Mouse (Mus musculus) intestine, embryonic 15.5 days (tissue): ENCODE results near the gene Nacad. TPM values are rescaled to one million over a fixed set of nuclear protein-coding genes. Genes with fewer than 3 reads are reported as not detected.

Source experiments
- ATAC-seq: fragments of 200-750 bp; cut with Nextera tagmentation; 2 replicates; pipeline ENCODE4 v1.8.0; 2017; ENCODE audit warnings: moderate TSS enrichment, moderate library complexity
- H3K27ac ChIP-seq: fragments of 300-500 bp; sonication (generic); 2 replicates; pipeline ENCODE4 v1.5.1; 2015; ENCODE audit warnings: mild to moderate bottlenecking, inconsistent platforms
- H3K27me3 ChIP-seq: fragments of 300-500 bp; sonication (generic); replicated peaks from 2 replicates; pipeline ENCODE4 v1.6.1; 2015; ENCODE audit warnings: inconsistent platforms
- H3K36me3 ChIP-seq: fragments of 300-500 bp; sonication (generic); 2 replicates; pipeline ENCODE4 v1.6.1; 2015; ENCODE audit warnings: inconsistent platforms
- H3K4me1 ChIP-seq: fragments of 300-500 bp; sonication (generic); replicated peaks from 2 replicates; pipeline ENCODE4 v1.6.1; 2015; ENCODE audit warnings: inconsistent platforms
- H3K4me2 ChIP-seq: fragments of 300-500 bp; sonication (generic); replicated peaks from 2 replicates; pipeline ENCODE4 v1.6.1; 2015; ENCODE audit warnings: mild to moderate bottlenecking, inconsistent platforms
- H3K4me3 ChIP-seq: fragments of 300-500 bp; sonication (generic); replicated peaks from 2 replicates; pipeline ENCODE4 v1.5.1; 2015; ENCODE audit warnings: inconsistent platforms
- H3K9ac ChIP-seq: fragments of 300-500 bp; sonication (generic); 2 replicates; pipeline ENCODE4 v1.6.1; 2015; ENCODE audit warnings: inconsistent platforms
- H3K9me3 ChIP-seq: fragments of 300-500 bp; sonication (generic); 2 replicates; pipeline ENCODE4 v1.6.1; 2016; ENCODE audit warnings: inconsistent platforms
- WGBS: fragments of 180-500 bp; shearing (Covaris S2); methylation state at CpG from one replicate; pipeline ENCODE4 v1.1.7; 2015; 5-methylcytosine and 5-hydroxymethylcytosine counted together
- polyA plus RNA-seq: library from polyadenylated mRNA; unstranded; fragments of >200 nt; fragmentation: Nextera tagmentation; extraction: Ambion mirVana; gene quantifications from 2 replicates; pipeline ENCODE4 v1.2.1, GENCODE M21; 2015

The Nacad gene
- polyA plus RNA-seq, 1 experiment from 2014 or later: 6.3 TPM

DNA sequence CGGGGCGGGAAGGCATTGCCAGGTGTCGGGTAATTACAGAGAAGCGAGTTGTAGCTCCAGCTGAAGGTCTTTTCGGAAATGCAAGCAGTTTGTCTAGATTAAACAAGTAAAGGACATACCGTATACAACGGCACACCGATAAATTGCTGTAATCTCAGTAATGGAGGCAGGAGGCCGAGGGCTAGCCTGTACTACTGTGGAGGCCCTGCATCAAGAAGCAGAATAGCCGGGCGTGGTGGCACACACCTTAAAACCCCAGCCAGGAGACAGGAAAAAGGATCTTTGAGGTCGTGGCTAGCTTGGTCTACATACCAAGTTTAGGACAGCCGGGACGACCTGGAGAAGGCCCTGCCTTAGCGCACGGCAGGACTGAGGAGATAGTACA lies 20.5 kb upstream of the Nacad start:
- 8% methylated on average over 16 of the region's 16 CpGs for WGBS
- Histone ChIP-seq H3K27ac (peak overlapping the region; percentile 89), H3K36me3 (peaks cover 12% of the 10 kb centered on the region; the same call in 1 of the 2 replicates), H3K4me1 (peaks cover 13% of the 10 kb centered on the region), H3K4me3 (peak overlapping the region; percentile 77), H3K9ac (peak overlapping the region; percentile 69), H3K27me3 (no peaks in the 10 kb centered on the region), H3K9me3 (no peaks in the 10 kb centered on the region), H3K4me2 (peak overlapping the region; percentile 77)
- ATAC-seq: peak; percentile 37

DNA sequence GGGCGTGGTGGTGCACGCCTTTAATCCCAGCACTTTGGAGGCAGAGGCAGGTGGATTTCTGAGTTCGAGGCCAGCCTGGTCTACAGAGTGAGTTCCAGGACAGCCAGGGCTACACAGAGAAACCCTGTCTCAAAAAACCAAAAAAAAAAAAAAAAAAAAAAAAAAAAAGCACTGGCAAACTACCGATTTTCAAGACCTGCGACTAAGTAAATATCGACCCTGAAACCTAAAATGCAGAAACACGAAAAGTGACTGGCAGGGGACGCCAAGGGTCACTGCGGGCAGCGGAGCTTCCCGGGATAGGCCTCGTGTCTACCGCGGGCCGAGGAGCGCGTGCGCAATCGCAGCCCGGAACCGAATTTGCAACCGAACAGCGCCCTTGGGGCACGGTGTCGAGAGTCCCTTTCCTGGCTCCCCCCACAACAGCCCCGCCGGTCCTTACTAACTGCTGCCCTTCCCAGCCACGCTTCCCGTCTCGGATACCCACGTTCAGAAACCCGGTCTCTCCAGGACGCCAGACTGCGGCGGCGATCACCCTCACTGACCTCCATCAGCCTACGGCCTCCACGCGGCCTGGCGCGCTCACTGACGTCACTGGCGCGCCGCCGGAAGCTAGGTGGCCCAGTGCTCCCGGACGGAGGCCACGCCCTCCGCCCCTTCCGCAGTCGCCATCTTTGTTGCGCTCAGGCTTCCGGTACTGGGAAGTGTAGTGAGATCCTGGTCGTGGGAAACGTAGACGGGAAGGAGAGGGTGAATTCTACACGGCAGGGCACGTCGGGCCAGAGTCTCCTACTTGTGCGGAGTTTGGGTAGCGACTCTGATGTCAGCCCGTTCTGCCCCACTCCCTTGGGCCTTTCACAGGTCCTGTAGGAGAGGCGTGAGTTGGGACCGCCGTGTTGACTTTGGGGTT lies 19.9 kb upstream of the Nacad start, which contains the start of gene Tbrg4:
Gene Tbrg4, minus strand, starts transcription at position 590 of the 910 bp plus-strand sequence.
- Histone ChIP-seq H3K9me3 (no peaks in the 10 kb centered on the region), H3K27me3 (no peaks in the 10 kb centered on the region), H3K4me2 (peak within 1 kb of the TSS; percentile 77), H3K4me3 (peak within 1 kb of the TSS; percentile 77), H3K36me3 (peaks cover 17% of the 10 kb centered on the region), H3K9ac (peak within 1 kb of the TSS; percentile 75), H3K27ac (peak within 1 kb of the TSS; percentile 89), H3K4me1 (peaks cover 13% of the 10 kb centered on the region)
- ATAC-seq: peak; percentile 95
- under 1% methylated on average over 66 of the region's 66 CpGs for WGBS

DNA sequence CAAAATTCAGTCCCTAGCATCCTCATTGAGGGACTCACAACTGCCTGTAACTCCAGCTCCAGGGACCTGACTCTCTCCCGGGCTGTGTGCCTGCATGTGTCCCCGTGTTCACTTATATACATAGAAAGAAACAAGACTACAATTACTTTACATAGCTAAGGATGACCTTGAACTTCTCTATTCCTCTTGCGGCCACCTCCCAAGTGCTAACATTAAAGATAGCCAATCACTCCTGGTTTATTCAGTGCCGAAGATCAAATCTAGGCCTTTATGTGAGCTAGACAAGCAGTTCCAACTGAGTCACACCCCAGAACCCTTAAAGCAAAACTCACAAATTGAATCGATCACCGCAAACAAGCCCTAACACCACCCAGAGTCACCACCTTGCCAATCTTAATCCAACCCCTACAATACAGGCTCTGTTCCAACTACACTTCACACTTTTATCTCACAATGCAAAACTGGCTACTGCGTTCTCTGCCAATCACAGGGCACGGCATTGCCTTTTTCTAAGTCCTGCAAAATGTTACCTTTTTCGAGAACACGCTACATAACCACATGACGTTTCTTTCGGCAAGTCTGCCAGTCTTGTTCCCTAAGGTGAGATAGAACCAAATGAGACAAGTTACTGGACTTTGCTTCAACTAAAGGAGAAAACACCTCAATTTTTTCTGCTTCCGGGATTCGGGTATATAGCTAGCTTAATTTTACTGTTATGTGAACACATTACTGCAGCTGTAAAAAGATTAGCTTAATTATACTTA lies 18.9 kb upstream of the Nacad start:
- Histone ChIP-seq H3K4me3 (peak overlapping the region; percentile 77), H3K27ac (peak overlapping the region; percentile 28; the same call in 1 of the 2 replicates), H3K27me3 (no peaks in the 10 kb centered on the region), H3K36me3 (peaks cover 26% of the 10 kb centered on the region), H3K9me3 (no peaks in the 10 kb centered on the region), H3K9ac (peak overlapping the region; percentile 75), H3K4me2 (peak overlapping the region; percentile 66), H3K4me1 (peaks cover 13% of the 10 kb centered on the region)
- 57% methylated on average over 14 of the region's 14 CpGs for WGBS
- no peak for ATAC-seq

DNA sequence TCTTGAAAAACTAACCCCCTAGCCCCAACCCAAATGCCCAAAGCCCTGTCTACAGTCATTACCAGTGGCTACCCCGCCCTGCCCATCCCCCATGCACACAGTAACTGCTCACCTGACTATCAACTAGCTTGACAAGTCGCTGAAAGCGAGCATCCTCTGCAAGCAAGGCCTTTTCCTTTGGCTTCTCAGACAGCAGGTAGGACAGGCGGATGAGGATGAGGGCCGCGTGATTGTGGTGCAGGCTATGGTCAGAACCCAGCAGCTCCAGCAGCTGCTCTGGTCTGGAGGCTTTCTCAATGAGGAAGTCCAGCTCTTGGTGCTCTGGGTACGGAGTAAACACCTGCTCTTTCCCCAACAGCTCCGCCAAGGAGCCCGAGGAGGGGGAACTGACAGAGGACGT lies 17.9 kb upstream of the Nacad start:
- Histone ChIP-seq H3K27ac (no peak overlapping the region), H3K4me2 (peak overlapping the region; percentile 66), H3K9ac (no peak overlapping the region), H3K9me3 (no peaks in the 10 kb centered on the region), H3K36me3 (peaks cover 37% of the 10 kb centered on the region), H3K4me3 (peak overlapping the region; percentile 77; the same call in 1 of the 2 replicates), H3K27me3 (no peaks in the 10 kb centered on the region), H3K4me1 (peaks cover 13% of the 10 kb centered on the region)
- WGBS: 85% methylated on average over 10 of the region's 10 CpGs
- no peak for ATAC-seq

DNA sequence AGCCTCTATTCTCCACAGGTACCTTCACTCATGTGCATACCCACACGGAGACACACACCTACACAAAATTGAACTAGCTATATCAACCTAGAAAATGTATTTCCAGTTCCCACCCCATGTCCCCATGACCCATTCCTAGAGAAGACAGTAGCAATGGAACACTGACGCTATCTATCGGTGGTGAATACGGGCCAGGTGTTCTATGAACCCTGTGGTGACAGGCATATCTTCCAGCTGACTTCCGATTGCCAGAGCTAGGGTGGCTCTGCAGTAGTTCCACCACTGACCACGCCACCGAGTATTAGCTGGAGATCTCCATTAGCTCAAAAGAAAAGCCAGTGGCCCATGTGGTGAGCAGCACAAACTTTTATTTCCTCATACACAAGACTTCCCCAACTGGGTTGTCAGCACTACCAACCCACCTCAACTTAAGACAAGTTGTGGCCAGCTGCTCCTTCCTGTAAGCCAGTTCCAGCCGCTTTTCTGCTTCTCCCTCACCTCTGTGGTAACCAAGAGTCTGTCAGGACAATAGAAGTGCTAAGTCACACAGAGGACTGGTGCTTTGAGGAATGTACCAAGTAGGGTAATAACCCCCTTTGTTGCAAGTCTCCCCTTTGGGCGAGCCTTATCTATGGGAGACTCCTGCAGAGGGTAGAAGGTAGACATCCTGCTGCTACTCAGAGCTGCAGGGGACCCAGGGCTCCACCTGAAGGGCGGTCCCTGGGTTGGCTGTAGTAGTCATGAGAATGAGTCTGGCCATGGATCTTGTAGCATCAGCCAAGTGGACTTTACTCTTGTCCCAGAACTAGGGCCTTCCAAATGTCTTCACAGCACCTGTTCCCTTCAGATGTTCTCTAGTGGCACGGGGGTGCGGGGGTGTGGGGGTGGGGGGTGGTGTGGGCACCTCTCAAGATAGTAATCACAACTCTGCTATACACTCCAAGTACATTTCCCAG lies 9.7 kb upstream of the Nacad start:
- Histone ChIP-seq H3K4me3 (no peak overlapping the region), H3K4me1 (no peaks in the 10 kb centered on the region), H3K36me3 (peaks cover 60% of the 10 kb centered on the region), H3K4me2 (no peak overlapping the region), H3K27ac (no peak overlapping the region), H3K9me3 (no peaks in the 10 kb centered on the region), H3K9ac (no peak overlapping the region), H3K27me3 (no peaks in the 10 kb centered on the region)
- no peak for ATAC-seq
- WGBS: 89% methylated on average over 12 of the region's 12 CpGs

DNA sequence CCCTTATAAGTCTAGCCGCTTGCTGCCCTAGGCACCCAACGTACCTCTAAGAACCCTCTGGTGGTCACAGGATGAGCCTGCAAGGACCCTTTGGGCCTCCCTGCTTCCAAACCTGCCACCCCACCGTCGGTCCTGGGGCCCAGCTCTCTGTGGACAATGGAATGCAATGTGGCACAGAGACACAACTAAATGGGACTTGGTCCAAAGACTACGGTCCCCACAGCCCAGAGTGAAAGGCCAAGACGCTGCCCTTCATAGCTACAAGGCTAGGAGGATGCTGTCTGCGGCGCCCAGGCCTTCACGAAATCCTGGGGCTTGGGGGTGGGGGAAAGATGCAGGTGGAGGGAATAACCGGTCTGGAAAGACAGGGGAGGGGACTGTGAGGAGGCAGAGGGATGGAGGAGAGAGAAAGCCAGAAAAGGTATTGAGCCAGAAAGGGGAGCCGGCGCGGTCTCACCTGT lies 802 bp downstream of the Nacad start:
- Histone ChIP-seq H3K36me3 (no peaks in the 10 kb centered on the region), H3K9me3 (no peaks in the 10 kb centered on the region), H3K9ac (peak overlapping the region; percentile 36; the same call in 1 of the 2 replicates), H3K4me2 (peak overlapping the region; percentile 80), H3K4me1 (peaks cover 37% of the 10 kb centered on the region), H3K27me3 (peaks cover 31% of the 10 kb centered on the region), H3K4me3 (peak overlapping the region; percentile 37), H3K27ac (0 out of 2 replicates have a peak overlapping the region, but pooled peaks have one; percentile 17)
- 0 out of 2 replicates have a peak, but pooled peaks have one; percentile 3 for ATAC-seq
- 19% methylated on average over 13 of the region's 13 CpGs for WGBS

DNA sequence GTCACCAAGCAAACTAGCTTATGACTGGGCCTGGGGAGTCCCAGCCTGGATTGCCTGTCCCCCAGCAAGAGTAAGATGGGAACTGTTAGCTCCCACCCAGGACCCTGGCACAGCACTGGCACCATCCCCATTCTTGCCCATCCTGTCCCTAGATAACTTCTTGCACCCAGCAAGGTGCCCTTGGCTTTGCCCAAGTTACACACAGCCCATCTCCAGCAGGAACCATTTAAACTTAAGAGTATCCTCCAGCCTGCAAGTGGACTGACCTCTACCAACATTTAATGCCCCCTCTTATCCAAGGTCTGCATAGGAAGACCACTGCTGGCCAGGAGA lies 1.3 kb downstream of the Nacad start:
- Histone ChIP-seq H3K9me3 (no peaks in the 10 kb centered on the region), H3K27me3 (peaks cover 31% of the 10 kb centered on the region), H3K36me3 (no peaks in the 10 kb centered on the region), H3K4me2 (peak overlapping the region; percentile 80), H3K4me1 (peaks cover 40% of the 10 kb centered on the region), H3K4me3 (peak overlapping the region; percentile 37; the same call in 1 of the 2 replicates), H3K27ac (no peak overlapping the region), H3K9ac (no peak overlapping the region)
- ATAC-seq: no peak

DNA sequence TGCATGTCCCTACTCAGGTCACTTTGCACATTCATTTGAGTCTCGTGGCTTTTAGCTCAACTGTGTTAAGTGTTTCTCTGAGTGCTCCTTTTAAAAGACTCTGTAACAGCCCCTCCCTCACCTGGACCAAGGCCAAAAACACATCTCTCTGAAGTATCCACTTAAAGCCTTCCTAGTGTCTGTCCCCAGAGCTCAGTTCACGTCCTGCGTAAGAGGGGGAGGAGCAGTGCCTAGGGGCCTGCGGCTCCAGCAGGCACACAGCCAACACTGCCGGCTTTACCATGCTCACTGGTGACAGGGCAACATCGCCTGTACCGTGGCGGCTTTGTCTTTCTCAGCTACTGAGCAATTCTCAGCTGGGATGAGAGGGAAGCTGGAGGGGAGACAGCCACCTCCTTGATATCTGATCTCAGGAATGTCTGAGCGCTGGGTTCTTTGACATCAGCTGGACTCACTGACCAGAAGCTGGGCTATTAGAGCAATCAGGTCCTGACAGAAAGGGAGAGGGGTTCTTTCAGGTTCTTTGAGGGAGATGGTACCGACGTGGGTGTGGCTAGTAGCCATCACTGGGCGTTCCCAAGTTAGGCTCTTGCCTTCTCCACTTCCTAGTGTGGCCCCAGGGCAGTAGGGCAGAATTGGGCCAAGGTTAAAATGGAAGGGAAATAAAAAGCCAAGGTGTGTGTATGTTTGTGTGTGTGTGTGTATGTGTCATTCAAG lies 1.8 kb downstream of the Nacad start:
- Histone ChIP-seq H3K4me3 (peak overlapping the region; percentile 37; the same call in 1 of the 2 replicates), H3K27ac (no peak overlapping the region), H3K4me1 (peaks cover 42% of the 10 kb centered on the region), H3K9ac (no peak overlapping the region), H3K27me3 (peaks cover 31% of the 10 kb centered on the region), H3K4me2 (peak overlapping the region; percentile 80), H3K36me3 (no peaks in the 10 kb centered on the region), H3K9me3 (no peaks in the 10 kb centered on the region)
- ATAC-seq: peak; percentile 38
- WGBS: 21% methylated on average over 12 of the region's 12 CpGs

DNA sequence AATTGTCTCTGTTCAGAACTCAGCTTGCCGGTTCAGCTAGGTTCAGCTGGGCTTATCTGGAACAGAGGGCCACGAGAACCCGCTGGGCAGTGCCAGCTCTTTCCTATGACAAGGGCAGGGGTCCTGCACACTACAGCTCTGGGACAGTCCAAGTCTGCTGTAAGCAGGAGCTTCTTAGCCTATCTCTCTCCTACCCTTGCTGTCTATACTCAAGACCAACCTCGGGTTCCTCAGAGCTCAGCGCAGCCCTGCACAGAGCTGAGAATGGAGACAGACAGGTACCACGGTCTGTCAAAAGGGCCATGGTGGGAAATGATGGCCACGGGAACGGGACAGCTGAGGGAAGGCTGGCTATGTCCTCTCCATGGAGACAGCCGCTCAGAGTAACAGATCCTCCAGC lies 2.6 kb downstream of the Nacad start:
- 77% methylated on average over 9 of the region's 9 CpGs for WGBS
- H3K27me3 ChIP-seq: peaks cover 31% of the 10 kb centered on the region
- no peak for ATAC-seq

DNA sequence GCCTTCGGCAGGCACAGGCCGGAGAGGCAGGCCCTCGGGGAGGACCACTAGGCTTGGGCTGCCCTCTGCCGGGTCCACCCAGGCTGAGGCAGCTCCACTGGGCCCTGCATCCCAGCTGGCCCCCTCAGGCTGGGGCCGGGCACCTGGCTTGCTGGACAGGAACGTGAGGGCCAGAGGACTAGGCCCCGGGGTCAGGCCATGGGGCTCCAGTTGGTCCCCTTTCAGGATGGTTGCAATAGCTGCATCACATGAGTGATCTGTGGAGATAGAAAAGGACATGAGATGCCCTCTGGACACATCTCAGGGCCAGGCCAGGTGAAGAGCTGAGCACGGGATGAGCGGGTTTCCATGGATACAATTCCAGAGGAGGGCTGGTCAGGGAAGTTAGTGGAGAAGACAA lies 3.2 kb downstream of the Nacad start:
- no peaks in the 10 kb centered on the region for H3K9me3 ChIP-seq
- 77% methylated on average over 9 of the region's 9 CpGs for WGBS
- ATAC-seq: no peak
- H3K4me1 ChIP-seq: peaks cover 47% of the 10 kb centered on the region
- H3K36me3 ChIP-seq: peaks cover 1% of the 10 kb centered on the region; the same call in 1 of the 2 replicates
- H3K27me3 ChIP-seq: peaks cover 31% of the 10 kb centered on the region
- H3K4me2 ChIP-seq: no peak overlapping the region
- H3K9ac ChIP-seq: no peak overlapping the region
- H3K27ac ChIP-seq: no peak overlapping the region
- no peak overlapping the region for H3K4me3 ChIP-seq

More for the DNA sequence above, 2.6 kb downstream of the Nacad start:
- Histone ChIP-seq H3K9ac (no peak overlapping the region), H3K4me1 (peaks cover 47% of the 10 kb centered on the region), H3K27ac (no peak overlapping the region), H3K9me3 (no peaks in the 10 kb centered on the region), H3K36me3 (no peaks in the 10 kb centered on the region), H3K4me3 (no peak overlapping the region), H3K4me2 (no peak overlapping the region)
